Mouse (Mus musculus) thymus, postnatal 36 days (tissue): ENCODE measurements around the gene Olfr370.
"Not testable (repeated sequence)": the region's sequence is repeated elsewhere in the genome, so short reads cannot be mapped to it uniquely, and the experiment has no call there.

Experiments used
- DNase-seq, 2 experiments: peaks; one replicate each; pipeline ENCODE4 v3.0.0; 2022; ENCODE audit warnings: mixed read lengths in 2 of 2

The Olfr370 gene

DNA sequence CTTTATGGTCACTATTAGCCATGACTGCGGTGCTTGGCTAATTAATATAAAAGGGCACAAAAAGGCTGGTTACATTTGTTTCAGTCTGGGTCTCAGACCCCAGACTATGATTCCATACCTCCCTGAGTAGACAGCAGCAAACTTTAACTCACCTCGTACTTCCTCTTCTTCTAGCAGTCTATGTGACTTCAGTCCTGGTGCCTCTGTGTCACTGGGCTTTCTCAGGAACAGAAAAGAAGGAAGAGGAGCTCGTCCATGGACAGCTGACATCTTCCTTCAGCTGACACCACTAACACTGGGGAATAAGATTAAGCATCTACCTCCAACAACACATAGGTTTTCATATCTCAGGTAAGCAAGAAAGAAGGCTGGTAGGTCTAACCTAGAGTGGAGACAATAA lies at the start of gene Olfr370:
Olfr370 (plus strand) TSS at position 45 of the 400 bp plus-strand sequence.
- DNase-seq, result no peak

DNA sequence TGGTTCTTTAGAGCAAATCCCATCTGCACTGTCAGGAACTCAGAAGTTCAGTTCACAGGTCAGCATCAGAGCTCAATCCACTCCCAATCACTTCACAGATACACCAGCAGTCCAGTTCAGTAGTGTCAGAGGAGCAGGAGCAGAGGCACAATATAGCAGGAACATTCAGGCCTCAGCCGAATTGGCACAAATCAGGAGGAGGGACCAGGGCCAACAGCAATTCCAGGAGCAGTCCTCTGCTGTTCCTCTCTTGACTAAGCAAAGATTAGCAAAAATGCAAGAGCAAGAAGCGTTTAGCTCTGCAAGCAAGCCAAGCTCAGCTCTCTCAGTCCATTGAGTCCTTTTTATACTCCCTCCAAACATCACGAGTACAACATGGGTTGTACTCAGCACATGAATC lies 23.9 kb upstream of the Olfr370 start:
- DNase-seq, result no peak

DNA sequence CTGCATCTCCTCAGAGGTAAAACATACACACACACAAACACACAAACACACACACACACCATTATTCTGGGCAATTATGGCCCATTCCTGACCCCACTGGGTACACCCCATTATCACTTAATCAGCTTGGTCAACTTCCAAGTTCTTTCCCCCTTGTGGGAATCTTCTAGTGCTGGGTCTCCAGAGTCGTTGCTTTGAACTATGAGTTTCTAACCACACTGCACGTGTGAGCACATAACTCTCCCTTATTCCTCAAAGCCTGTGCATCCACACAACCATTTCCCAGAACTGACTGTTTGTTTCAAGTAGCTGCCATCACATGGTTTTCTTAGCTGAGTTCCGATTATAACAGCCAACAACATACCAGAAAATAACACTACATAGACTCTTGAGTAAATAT lies 15.1 kb upstream of the Olfr370 start:
- no peak for DNase-seq

DNA sequence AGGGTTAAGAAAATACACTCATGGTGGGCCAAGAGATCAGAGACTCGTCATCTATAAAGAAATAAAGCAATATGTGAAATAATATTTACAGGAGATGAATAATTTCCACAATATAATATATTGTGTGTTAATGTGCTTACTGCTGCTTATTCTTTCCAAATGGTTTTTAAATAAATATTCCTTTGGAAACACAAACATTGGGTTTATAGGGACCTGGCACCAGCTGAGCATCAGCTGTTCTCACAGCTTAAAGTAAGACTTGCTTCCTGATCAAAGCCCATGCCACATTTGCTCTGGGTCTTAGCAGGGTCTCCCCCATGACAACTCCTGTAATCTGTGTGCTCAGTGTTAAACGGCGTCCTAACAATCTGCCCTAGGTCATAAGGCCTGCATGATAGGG lies 14.7 kb upstream of the Olfr370 start:
- DNase-seq, result not testable (repeated sequence)

DNA sequence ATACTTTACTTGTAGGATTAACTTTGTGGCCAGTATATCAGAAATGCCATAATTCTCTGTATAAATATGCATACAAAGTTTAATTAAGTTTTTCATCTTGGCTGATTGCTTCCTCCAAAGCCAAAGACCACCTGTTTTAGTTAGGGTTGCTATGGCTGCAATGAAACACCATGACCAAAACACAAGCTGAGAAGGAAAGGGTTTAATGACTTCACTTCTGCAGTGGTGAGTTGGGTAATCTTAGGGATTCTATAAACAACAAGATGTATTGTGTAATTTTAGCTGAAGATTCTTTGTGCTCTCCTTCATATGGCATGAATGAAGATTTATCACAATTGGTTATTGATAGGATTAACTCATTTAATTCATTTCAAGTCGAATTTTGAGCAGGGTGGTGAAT lies 14.3 kb upstream of the Olfr370 start:
- DNase-seq, result no peak

DNA sequence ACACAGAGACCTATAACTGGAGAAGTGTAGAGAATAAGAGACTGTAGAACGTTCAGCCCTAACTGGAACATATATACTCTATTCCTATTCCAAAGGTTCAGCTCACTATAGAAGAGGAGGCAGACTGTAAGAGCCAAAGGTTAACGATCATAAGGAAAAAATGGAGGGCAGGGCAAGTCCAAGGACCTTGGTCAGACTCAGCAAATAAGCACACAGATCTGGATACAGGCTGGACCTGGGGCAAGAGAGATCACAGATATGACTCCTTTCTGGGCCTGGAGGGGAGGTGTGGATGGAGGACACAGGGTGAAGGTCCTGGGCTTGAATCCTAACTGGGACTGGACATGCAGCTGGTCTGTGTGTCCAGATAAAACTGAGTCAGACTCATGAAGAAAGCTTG lies 778 bp upstream of the Olfr370 start:
- DNase-seq, result no peak

DNA sequence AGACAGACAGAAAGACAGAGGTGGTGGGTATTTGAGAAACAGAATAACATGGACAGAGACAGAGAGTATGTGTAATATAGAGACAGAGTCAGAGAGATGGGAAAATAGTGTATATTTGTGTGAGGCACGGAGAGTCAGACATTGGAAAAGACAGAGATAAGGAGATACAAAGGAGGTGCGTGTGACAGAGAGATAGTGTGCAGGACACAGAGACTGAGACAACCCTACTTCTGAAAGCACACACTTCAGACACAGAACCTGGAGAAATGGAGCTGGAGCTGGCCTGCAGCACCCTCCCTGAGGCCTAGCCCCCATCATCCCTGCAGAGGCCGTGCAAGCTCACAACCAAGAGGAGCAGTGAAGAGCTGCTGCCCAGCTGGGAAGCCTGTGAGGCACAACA lies 27.1 kb downstream of the Olfr370 start:
- DNase-seq, result no peak

DNA sequence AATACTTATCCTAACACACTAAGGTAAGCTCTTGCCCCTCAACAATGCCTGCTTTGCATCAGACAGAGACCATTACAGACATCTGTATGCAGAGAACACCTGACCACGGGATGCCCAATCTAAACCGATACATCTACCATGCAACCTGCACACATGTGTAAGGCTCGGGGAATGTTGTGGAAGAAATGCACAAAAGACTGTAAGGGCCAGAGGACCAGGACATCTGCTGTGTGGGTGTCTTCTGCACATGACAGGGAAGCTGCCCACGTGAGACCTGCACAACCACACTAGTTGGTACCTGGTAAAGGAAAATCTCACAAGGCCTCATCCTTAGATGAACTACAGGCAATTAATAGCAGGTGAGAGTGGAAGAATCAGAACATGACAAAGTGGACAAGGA lies 27.7 kb downstream of the Olfr370 start:
- DNase-seq, result no peak

DNA sequence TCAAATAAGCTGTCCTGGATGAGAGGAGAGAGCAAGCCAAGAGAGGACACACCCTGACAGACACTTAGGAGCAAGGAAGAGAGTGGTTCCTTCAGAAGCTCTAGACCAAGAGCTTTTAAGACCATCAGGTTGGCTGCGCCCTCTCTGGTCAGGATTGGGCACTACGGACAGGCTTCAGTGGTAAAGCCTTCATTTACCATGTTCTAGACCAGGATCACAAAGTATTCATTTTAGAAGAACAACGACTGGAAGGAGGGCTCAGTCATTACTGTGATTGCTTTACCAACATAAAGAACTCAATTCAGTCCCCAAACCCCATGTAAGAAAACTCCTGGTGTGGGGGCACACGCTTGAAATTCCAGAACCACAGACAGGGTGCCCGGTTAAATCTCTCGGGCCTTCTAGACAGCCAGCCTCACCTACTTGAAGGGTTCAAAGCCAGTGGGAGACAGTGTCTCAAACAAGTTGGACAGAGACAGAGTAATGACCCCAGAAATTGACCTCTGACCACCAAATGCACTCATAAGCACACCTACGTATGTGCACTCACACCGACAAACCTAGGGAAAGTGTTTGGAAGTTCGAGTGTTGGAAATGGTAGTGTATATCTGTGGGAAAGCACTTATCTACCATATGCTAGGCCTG lies 30.3 kb downstream of the Olfr370 start:
- DNase-seq, result peak in 1 of 2 experiments; percentile 31

DNA sequence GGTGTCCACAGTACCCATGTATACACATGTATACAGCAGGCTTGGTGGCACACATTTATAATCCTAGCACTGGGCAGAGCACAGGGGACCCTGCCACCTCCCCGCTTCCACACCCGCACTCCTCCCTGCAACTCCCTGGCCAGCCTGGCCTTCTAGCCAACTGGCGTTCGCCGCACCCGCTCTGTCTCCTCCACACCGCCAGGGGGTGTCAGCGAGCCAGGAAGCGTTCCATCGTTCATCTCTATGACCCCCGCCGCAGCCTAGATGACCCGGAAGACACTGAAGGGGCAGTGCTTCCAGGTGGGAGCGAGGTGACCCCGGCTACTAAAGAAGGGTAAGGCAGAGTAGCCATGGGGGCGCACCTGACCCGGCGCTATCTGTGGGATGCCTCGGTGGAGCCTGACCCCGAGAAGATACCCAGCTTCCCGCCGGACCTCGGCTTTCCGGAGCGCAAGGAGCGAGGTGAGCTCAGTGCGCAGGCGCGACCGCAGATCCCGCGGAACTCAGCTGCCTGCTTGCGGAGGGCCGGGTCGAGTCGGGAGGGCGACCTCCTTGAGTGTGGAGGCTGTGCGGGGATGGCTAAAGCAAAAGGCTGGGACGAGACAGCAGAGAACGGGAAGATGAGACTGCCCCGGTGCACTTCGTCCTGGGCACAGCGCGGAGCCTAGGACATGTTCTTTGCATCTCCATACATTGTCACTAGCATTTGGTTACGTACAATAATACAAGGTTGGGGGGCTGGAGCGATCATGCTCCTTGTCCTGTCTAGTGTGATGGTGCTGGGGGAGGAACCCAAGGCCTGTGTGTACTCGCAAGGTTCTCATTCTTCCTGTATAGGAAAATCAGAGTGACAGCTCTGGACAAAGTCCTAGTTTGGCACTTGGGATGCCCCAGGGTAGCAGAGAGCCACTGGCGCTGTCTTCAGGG lies 31.2 kb downstream of the Olfr370 start, which contains the start of gene Ndufb7:
Ndufb7 (plus strand) TSS at position 203 of the 927 bp plus-strand sequence.
- peak; percentile 93 to 96 for DNase-seq

DNA sequence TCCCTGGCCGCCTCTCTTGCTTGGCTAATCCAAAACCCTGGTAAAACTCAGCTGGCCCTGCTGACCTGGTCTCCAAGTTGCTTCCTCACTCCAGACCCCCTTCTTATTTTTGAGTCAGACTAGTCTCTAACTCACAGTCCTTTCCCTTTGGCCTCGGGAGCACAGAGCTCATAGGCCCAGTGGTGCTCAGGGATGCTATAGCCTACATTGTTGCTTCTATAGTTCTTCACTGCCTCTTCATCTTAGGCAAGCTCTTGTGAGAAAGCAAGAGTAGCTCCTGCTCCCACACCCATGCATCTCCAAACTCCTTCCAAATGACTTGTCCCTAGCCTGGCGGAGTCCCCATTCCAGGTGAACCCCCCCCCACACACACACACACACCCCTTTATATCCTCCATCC lies 32.1 kb downstream of the Olfr370 start:
- DNase-seq, result no peak

DNA sequence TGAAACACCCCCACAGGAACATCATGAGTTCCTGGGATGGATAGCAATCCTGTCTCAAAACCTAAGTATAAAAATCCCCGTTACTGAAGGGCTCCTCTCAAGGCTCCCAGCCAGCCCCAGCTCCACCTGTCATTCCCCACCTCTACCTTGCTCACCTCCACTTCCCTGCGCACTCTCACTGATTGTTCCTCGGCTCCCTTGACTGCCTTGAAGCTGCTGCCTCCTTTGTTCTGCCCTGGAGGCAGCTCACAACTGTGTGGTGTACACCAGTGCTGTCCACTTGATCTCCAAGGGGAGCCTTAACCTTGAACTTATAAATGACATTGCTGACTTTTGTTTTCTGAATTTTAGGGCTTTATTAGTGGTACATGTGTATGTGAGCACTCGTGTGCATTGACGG lies 32.5 kb downstream of the Olfr370 start:
- DNase-seq, result no peak

DNA sequence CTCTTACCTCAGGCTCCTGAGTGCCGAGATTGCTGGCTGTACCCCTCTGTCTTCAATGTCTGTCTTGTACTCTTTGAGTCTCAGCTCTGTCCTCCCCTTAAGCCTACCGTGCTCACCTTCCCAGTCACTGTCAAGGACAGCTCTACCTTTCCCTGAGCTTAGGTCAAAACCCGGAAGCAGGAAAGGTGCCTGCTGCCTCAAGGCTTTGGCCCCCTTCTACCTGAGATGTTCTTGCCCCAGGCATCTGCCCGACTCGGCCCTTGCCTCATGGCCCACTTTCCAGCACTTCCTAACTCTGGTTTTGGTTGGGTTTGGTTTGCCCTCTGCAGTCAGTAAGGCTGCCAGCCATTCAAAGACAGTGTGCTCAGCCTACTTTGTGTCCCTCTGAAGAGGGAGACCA lies 33.2 kb downstream of the Olfr370 start:
- no peak for DNase-seq

DNA sequence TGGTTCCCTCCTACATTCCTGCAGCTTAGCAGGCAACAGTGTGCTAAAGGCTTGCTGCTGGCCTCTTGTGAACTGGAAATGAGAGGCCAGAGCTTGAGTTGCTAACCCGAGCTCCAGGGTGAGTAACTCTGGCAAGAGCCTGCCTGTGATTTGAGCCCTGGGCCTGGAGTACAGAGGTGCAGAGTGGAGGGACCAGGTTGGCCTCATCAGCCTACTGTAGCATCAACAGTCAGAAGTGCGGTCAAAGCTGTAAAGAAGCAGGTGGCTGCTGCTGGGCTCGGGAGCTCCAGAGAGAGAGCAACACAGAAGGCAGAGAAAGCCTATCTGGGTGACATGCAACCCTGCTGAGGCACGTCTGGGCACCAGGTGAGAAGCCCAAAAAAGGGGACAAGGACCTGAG lies 33.6 kb downstream of the Olfr370 start:
- no peak for DNase-seq

DNA sequence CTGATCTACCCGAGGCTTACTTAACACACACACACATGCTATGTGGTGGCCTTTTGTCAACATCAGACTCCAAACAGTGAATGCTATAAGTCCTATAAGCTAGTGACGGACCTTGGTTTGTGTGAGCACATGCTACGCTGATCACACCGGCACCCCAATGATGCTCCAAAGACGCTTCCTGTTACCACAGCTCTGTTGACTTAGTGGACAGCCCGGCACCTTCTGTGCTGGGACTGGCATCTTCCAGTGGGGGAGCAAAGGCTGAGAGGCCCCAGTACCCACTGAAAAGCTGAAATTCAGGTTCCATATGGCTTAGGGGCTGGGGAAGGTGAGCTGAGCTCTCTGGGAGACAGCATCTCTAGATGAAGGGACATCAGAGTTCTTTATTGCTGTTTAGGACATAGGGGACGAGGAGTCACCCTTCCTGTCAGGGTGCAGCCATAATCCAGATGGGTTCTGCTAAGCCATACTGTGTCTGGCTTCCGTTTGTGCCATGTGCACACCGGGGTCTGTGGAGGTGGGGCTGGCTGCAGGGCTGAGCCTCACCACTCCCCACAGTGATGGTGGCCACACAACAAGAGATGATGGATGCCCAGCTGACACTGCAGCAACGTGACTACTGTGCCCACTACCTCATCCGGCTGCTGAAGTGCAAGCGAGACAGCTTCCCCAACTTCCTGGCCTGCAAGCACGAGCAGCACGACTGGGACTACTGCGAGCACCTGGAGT lies 34.9 kb downstream of the Olfr370 start:
- no peak for DNase-seq

DNA sequence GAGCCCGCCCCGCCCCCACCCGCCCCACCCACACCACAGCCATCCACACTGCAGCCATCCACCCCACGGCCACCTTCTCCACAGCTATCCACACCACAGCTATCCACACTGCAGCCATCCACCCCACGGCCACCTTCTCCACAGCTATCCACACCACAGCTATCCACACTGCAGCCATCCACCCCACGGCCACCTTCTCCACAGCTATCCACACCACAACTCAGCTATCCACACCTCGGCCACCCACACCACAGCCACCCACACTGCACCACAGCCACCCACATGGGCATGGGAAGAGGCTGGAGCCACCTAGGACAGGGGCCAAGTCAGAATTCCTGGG lies 35.4 kb downstream of the Olfr370 start:
- not testable (repeated sequence) for DNase-seq

DNA sequence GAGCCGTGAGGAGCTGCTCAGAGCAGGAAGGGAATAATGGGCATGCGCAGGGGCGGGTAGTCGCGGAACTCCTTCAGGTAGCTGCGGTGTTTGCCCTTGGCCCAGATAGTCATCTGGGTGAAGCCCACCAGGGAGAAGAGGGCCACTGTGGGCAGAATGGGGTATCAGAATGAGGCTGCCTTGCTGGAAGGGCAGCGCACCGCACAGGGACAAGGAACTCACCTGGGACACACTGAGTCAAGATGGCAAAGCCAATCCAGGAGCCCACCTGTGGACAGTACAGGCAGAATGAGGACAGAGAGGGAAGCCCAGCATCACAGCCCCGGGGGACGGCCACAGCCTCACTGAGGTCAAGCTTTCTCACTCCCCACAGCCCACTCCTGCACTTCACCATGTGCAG lies 36.2 kb downstream of the Olfr370 start:
- no peak for DNase-seq

DNA sequence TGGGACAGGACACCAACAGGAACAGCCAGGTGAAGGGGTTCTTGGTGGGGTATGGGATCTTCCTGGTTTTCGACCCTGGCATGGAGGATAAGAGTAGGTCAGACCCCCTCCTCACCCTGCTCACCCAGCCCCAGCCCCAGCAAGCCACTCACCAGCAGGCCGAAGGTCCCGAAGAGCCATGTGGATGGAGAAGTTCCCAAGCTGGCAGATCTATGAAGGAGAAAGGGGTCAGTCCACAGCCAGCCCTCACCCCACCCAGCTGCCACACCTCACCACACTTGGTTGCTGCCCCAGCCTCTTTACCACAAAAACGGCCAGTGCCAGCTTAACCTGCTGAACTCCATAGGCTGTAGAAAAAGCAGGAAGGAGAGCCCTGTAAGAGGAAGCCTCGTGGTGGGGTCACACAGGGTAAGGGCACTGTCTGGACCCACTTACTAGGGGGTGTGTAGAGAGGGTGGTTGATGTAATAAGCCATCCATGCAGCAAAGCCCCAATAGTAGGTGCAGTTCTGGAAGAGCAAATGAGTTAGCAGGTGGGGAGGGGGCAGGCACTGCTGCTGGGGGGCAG lies 36.7 kb downstream of the Olfr370 start:
- DNase-seq, result no peak

DNA sequence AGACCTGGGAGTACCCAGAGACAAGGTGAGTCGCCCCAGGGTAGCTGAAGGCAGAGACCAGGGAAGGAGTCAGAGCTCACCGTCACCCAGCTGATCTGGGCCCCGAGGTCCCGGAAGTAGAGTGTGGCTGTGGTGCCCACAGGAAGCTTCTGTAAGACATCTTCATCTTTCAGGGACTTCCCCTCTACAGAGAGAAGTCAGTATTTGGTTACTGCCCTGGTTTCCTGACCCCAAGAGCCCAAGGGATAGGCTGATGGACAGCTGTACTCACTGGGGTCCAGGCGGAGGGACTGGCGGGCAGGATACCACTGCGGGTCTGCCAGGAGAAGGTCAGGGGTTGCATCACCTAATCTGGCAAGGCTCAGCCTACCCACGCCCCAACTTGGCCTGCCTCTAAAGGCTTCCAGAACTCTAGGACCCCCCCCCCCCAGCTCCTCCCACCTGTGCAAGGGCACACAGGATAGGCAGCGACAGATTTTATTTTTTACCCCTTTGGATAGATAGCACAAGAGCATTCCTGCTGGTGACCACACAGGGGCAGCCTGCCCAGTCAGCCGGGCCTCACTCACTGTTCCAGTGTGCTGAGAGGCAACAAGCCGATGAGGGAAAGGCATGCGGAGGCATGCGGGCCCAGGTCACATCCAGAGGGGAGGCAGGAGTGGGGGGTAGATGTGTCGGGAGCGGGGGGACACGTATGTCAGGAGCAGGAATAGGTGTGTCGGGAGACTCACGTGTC lies 37.7 kb downstream of the Olfr370 start:
- peak; percentile 62 to 77 for DNase-seq

DNA sequence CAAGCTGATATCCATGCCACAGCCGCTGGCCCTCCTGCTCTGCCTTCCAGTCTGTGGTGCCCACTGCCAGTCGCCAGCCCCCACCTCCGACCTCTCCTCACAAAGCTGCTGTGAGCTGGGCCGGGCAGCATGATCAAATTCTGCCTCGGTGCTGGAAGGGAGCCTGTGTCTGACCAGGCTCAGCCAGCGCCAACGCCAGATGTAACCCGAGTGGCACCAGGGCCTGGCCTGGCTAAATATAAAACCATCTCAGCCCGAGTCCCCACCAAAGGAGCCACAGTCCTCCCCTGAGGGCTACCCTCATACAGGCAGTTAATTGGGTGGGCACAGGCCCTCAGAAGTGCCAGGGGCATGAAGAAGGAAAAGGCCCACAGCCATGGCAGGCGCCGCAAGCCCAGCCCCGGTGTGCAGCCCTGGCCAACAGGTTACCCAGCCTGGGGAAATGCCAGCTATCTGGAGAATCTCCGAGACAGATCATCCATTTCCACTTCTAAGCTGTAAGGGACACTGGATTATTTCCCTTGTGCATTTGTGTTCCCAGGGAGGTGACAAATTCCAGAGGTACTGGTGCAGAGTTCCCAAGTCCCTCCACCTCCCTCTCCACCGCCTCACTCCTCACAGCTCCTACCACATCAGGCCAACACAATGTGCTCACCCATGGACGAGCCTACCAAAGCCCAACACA lies 39.2 kb downstream of the Olfr370 start:
- no peak for DNase-seq

DNA sequence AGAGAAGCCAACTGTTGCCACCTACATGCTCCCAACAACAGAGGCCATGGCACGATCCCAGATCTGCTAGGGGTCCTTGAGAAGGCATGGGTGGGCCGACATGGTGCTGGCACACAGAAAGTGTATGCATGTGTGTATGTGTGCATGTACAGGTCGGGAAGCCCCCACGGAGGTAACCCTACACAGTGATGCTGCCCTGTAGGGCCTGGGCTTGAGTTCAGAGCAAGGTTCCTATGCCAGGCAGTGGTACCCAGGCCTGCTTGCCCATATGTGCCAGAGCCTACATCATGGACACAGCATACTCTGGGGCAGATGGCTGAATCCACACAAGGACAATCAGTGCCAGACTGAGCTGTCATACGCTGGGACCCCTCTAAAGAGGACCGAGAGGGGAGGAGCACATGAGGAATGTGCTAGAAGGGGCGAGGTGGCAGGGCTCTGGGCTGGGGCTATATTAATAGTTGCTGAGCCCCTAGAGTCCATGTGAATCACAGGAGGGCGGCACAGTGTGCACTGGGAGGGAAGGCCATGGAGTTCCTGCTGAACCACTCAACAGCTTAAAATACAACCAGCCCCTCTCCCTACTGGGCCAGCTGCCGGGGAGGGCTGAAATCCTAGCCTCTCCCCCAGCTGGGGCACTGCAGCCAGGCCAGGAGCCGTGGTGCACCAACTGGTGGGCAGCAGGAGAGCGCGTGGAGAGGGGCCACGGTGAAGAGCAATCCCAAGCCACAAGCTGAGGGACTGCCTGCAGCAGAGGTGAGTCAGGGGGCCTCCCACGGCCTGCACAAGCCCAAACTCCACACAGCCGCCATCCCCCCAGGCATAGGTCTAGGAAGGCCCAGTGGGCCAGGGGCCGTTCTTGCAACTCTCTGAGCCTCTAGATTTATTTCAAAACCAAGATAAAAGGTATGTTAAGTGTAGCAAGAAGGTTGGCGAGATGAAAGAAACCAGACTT lies 40.3 kb downstream of the Olfr370 start:
- no peak for DNase-seq
